ENCODE assay signal across 20 mouse cellular contexts in the genomic region with DNA sequence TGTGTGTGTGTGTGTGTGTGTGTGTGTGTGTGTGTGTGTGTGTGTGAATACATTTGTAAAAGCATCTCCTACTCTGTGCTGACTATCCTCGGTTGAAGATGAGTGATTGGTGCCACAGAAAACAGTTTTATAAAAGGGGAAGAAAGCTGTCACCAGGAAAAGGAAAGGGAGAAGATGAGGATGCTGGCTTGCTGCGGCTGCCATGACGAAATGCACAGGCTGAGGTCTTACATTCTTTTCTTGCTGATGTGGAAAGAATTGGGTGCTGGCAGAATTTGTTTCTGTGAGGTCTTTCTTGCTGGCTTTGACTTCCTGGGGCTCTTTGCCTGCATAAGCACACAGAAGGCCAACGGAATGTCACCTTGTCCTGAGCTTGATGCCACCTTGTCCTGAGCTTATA.
DNase-seq lines count a peak whose midpoint lies in the region; ATAC-seq and TF ChIP-seq lines count a peak whose summit lies in the region.
"Had no signal": no experiment of that assay in that cellular context is flagged by ENCODE, and none has a peak within 500 bp of the region (broad histone marks: within the 10 kb centered on the region; RNA-seq: fewer than 3 reads in every experiment).

No protein-coding gene starts in this region.

- intact Hi-C loops in heart, postnatal 36 days (cut with DNase I): no loop called here

- 62% methylated on average over 4 of the region's 4 CpGs for WGBS in heart, embryonic 12.5 days
- WGBS in lung, postnatal 0 days: 45% methylated on average over 4 of the region's 4 CpGs
- 87% methylated on average over 4 of the region's 4 CpGs for WGBS in limb, embryonic 10.5 days

- no peaks in the 10 kb centered on the region for H3K36me3 ChIP-seq in heart, embryonic 12.5 days
- H3K36me3 ChIP-seq in lung, postnatal 0 days (ENCODE audit: insufficient read depth, low read length): no peaks in the 10 kb centered on the region
- peaks cover 6% of the 10 kb centered on the region; the same call in 1 of the 2 replicates for H3K36me3 ChIP-seq in limb, embryonic 10.5 days
- H3K36me3 ChIP-seq: hindbrain, embryonic 15.5 days; midbrain, embryonic 13.5 days; neural tube, embryonic 12.5 days had no signal

- no peak overlapping the region for H3K4me2 ChIP-seq in heart, embryonic 12.5 days
- no peak overlapping the region for H3K4me2 ChIP-seq in lung, postnatal 0 days (replicated peaks; ENCODE audit: low read depth, low read length)
- H3K4me2 ChIP-seq: heart, embryonic 11.5 days; hindbrain, embryonic 15.5 days; liver, embryonic 11.5 days; midbrain, embryonic 13.5 days; neural tube, embryonic 12.5 days had no signal

- no peak overlapping the region for H3K9ac ChIP-seq in heart, embryonic 12.5 days
- H3K9ac ChIP-seq in lung, postnatal 0 days (replicated peaks; ENCODE audit: low read depth): no peak overlapping the region
- H3K9ac ChIP-seq: hindbrain, embryonic 15.5 days; liver, postnatal 0 days; midbrain, embryonic 13.5 days; neural tube, embryonic 12.5 days had no signal

- H3K9me3 ChIP-seq in heart, embryonic 12.5 days (replicated peaks): no peaks in the 10 kb centered on the region
- H3K9me3 ChIP-seq in lung, postnatal 0 days (ENCODE audit: low read length): no peaks in the 10 kb centered on the region
- no peaks in the 10 kb centered on the region for H3K9me3 ChIP-seq in limb, embryonic 10.5 days (replicated peaks)
- H3K9me3 ChIP-seq: hindbrain, embryonic 15.5 days; megakaryocyte, embryonic 14.5 days; midbrain, embryonic 13.5 days; neural tube, embryonic 12.5 days had no signal

- H3K27ac ChIP-seq in heart, embryonic 12.5 days (ENCODE audit: poor library complexity, severe bottlenecking): peak overlapping the region; percentile 28; the same call in 1 of the 2 replicates
- H3K27ac ChIP-seq in lung, postnatal 0 days (ENCODE audit: low read length): no peak overlapping the region
- H3K27ac ChIP-seq in limb, embryonic 10.5 days: peak overlapping the region; percentile 76
- H3K27ac ChIP-seq: hindbrain, embryonic 15.5 days; neural tube, embryonic 12.5 days had no signal

- ATAC-seq in heart, embryonic 12.5 days (ENCODE audit: insufficient number of reproducible peaks, low FRiP score): no peak
- no peak for ATAC-seq in lung, postnatal 0 days
- ATAC-seq: liver, postnatal 0 days had no signal

- peaks cover 35% of the 10 kb centered on the region for H3K4me1 ChIP-seq in heart, embryonic 12.5 days (replicated peaks)
- no peaks in the 10 kb centered on the region; the same call in 1 of the 2 replicates for H3K4me1 ChIP-seq in lung, postnatal 0 days (ENCODE audit: insufficient read depth, low read depth, low read length)
- H3K4me1 ChIP-seq in limb, embryonic 10.5 days: peaks cover 81% of the 10 kb centered on the region

- H3K4me3 ChIP-seq in heart, embryonic 12.5 days: no peak overlapping the region
- no peak overlapping the region for H3K4me3 ChIP-seq in lung, postnatal 0 days (ENCODE audit: low read depth, low read length)
- H3K4me3 ChIP-seq in limb, embryonic 10.5 days: no peak overlapping the region
- H3K4me3 ChIP-seq: hindbrain, embryonic 15.5 days; megakaryocyte, embryonic 14.5 days; midbrain, embryonic 13.5 days; neural tube, embryonic 12.5 days had no signal

- no peak for TF ChIP-seq EP300 in lung, postnatal 0 days (IDR thresholded peaks at IDR 0.05)

- no peak for DNase-seq in heart, postnatal 36 days
- peak; percentile 19 for DNase-seq in lung, postnatal 0 days (ENCODE audit: low spot score)
- DNase-seq in lung, adult 18-20 months: no peak
- DNase-seq in limb, embryonic 10.5 days (ENCODE audit: low spot score): no peak
- DNase-seq in adrenal gland, postnatal 14 days: no peak
- no peak for DNase-seq in T-cell, adult 2 months (ENCODE audit: low spot score)
- DNase-seq: cerebellum, adult 8-10 months; cerebellum, postnatal 36 days; gastrocnemius, postnatal 10 days; heart, adult 11 months; heart, postnatal 10 days; liver, postnatal 0 days; right cerebral cortex, postnatal 25 days had no signal

- H3K27me3 ChIP-seq in heart, embryonic 12.5 days (replicated peaks): peaks cover 10% of the 10 kb centered on the region
- no peaks in the 10 kb centered on the region for H3K27me3 ChIP-seq in lung, postnatal 0 days (replicated peaks; ENCODE audit: insufficient read depth, low read length)
- peaks cover 10% of the 10 kb centered on the region; the same call in 1 of the 2 replicates for H3K27me3 ChIP-seq in limb, embryonic 10.5 days (ENCODE audit: low read depth, poor library complexity, severe bottlenecking)
- H3K27me3 ChIP-seq: hindbrain, embryonic 15.5 days; midbrain, embryonic 13.5 days; neural tube, embryonic 12.5 days had no signal

- TF ChIP-seq CTCF in lung, postnatal 0 days (IDR thresholded peaks at IDR 0.05): no peak
